Mouse (Mus musculus) layer of hippocampus, adult 2 months (tissue): ENCODE results near the gene Dgki. TPM values are rescaled to one million over a fixed set of nuclear protein-coding genes. Genes with fewer than 3 reads are reported as not detected.

Experiments used
- DNase-seq, 2 experiments: peaks; one replicate each; pipeline ENCODE4 v3.0.0; 2022; ENCODE audit warnings: low spot score in 2 of 2
- H3K27ac ChIP-seq: fragments of 200-600 bp; 2 replicates; pipeline ENCODE4 v1.8.1; 2022
- H3K4me3 ChIP-seq: fragments of 200-600 bp; 2 replicates; pipeline ENCODE4 v1.8.1; 2022; ENCODE audit warnings: mild to moderate bottlenecking
- CTCF ChIP-seq: fragments of 200-600 bp; conservative IDR thresholded peaks from 2 replicates; pipeline ENCODE4 v1.8.1; 2022; ENCODE audit warnings: antibody characterized with exemption, mild to moderate bottlenecking, moderate library complexity
- total RNA-seq, 2 experiments: library from RNA; stranded (reverse); gene quantifications; 2 replicates each; pipeline ENCODE4 v1.2.3; 2021

Dgki gene
- total RNA-seq, 2 experiments from 2014 or later, result 88.6 to 89.5 TPM

GRCm38 (mm10) chr6:37211545-37212247 is 88.3 kb downstream of the Dgki start:
- H3K4me3 ChIP-seq, result no peak overlapping the region
- DNase-seq, result no peak
- peak overlapping the region; percentile 24; the same call in 1 of the 2 replicates for H3K27ac ChIP-seq
- no peak for TF ChIP-seq CTCF

GRCm38 (mm10) chr6:37202901-37203300 is 97.1 kb downstream of the Dgki start:
- TF ChIP-seq CTCF, result no peak
- H3K4me3 ChIP-seq, result no peak overlapping the region
- H3K27ac ChIP-seq, result no peak overlapping the region
- no peak for DNase-seq

GRCm38 (mm10) chr6:37200840-37201239 is 99.1 kb downstream of the Dgki start:
- no peak for DNase-seq
- no peak for TF ChIP-seq CTCF
- no peak overlapping the region for H3K4me3 ChIP-seq
- no peak overlapping the region for H3K27ac ChIP-seq

GRCm38 (mm10) chr6:37199502-37199901 is 100.5 kb downstream of the Dgki start:
- H3K4me3 ChIP-seq, result no peak overlapping the region
- DNase-seq, result no peak
- H3K27ac ChIP-seq, result no peak overlapping the region
- no peak for TF ChIP-seq CTCF

- no peak overlapping the region for H3K27ac ChIP-seq
- no peak for TF ChIP-seq CTCF
- no peak for DNase-seq
- no peak overlapping the region for H3K4me3 ChIP-seq
These were observed 102.2 kb downstream of the Dgki start for GRCm38 (mm10) chr6:37197745-37198144.

GRCm38 (mm10) chr6:37196870-37197269 is 103.1 kb downstream of the Dgki start:
- no peak for TF ChIP-seq CTCF
- Histone ChIP-seq H3K4me3 (no peak overlapping the region), H3K27ac (peak overlapping the region; percentile 46; the same call in 1 of the 2 replicates)
- DNase-seq, result no peak

- DNase-seq, result no peak
- TF ChIP-seq CTCF, result peak; percentile 58
- H3K4me3 ChIP-seq, result no peak overlapping the region
- peak overlapping the region; percentile 46; the same call in 1 of the 2 replicates for H3K27ac ChIP-seq
These were observed 104.2 kb downstream of the Dgki start for GRCm38 (mm10) chr6:37195766-37196165.

GRCm38 (mm10) chr6:37181961-37182360 is 118.0 kb downstream of the Dgki start:
- H3K27ac ChIP-seq, result no peak overlapping the region
- no peak for DNase-seq
- no peak for TF ChIP-seq CTCF
- H3K4me3 ChIP-seq, result no peak overlapping the region

- no peak for TF ChIP-seq CTCF
- DNase-seq, result no peak
- H3K27ac ChIP-seq, result no peak overlapping the region
These were observed 128.7 kb downstream of the Dgki start for GRCm38 (mm10) chr6:37171149-37171832.

GRCm38 (mm10) chr6:37158880-37159279 is 141.1 kb downstream of the Dgki start:
- Histone ChIP-seq H3K27ac (no peak overlapping the region), H3K4me3 (no peak overlapping the region)
- DNase-seq, result no peak
- TF ChIP-seq CTCF, result no peak

More at GRCm38 (mm10) chr6:37171149-37171832, 128.7 kb downstream of the Dgki start:
- no peak overlapping the region for H3K4me3 ChIP-seq

- Histone ChIP-seq H3K27ac (no peak overlapping the region), H3K4me3 (no peak overlapping the region)
- TF ChIP-seq CTCF, result no peak
- DNase-seq, result no peak
These were observed 145.9 kb downstream of the Dgki start for GRCm38 (mm10) chr6:37154051-37154450.

GRCm38 (mm10) chr6:37150483-37150882 is 149.5 kb downstream of the Dgki start:
- Histone ChIP-seq H3K4me3 (no peak overlapping the region), H3K27ac (no peak overlapping the region)
- no peak for TF ChIP-seq CTCF
- DNase-seq, result no peak

GRCm38 (mm10) chr6:37150038-37150437 is 149.9 kb downstream of the Dgki start:
- Histone ChIP-seq H3K27ac (no peak overlapping the region), H3K4me3 (no peak overlapping the region)
- TF ChIP-seq CTCF, result no peak
- DNase-seq, result no peak

GRCm38 (mm10) chr6:37149196-37149595 is 150.8 kb downstream of the Dgki start:
- no peak for DNase-seq
- Histone ChIP-seq H3K27ac (no peak overlapping the region), H3K4me3 (no peak overlapping the region)
- no peak for TF ChIP-seq CTCF
